Mouse (Mus musculus) CD4-positive, CD25-positive, alpha-beta regulatory T cell, adult 4 months (primary cell): ENCODE results near the gene Vrk1. TPM values are rescaled to one million over a fixed set of nuclear protein-coding genes. Genes with fewer than 3 reads are reported as not detected.

Experiments used
- ATAC-seq: one replicate; pipeline ENCODE4 v1.8.0; 2017
- polyA plus RNA-seq, 2 experiments: library from polyadenylated mRNA; unstranded; fragments of 100-300 nt; shearing (Covaris generic); gene quantifications; one replicate each; pipeline ENCODE4 v1.2.1; 2017

The Vrk1 gene
- polyA plus RNA-seq: 100 to 1,000 TPM; 135 to 144 TPM

GRCm38 (mm10) chr12:106010065-106010915 is at the start of gene Vrk1:
Gene Vrk1, plus strand, starts transcription at chr12:106010228.
- ATAC-seq: peak; percentile 95

- no peak for ATAC-seq
These were observed 49.3 kb upstream of the Vrk1 start for GRCm38 (mm10) chr12:105960592-105961330.

- no peak for ATAC-seq
These were observed 48.4 kb upstream of the Vrk1 start for GRCm38 (mm10) chr12:105961667-105962066.

- peak; percentile 95 for ATAC-seq
These were observed 47.7 kb upstream of the Vrk1 start for GRCm38 (mm10) chr12:105962103-105963011.

- ATAC-seq: peak; percentile 58
These were observed 46.9 kb upstream of the Vrk1 start for GRCm38 (mm10) chr12:105963012-105963572.

- no peak for ATAC-seq
These were observed 43.0 kb upstream of the Vrk1 start for GRCm38 (mm10) chr12:105966887-105967637.

GRCm38 (mm10) chr12:105967806-105968205 is 42.2 kb upstream of the Vrk1 start:
- ATAC-seq: no peak

- no peak for ATAC-seq
These were observed 38.8 kb upstream of the Vrk1 start for GRCm38 (mm10) chr12:105971182-105971581.

- no peak for ATAC-seq
These were observed 37.4 kb upstream of the Vrk1 start for GRCm38 (mm10) chr12:105972673-105973072.

GRCm38 (mm10) chr12:105973691-105974090 is 36.3 kb upstream of the Vrk1 start:
- ATAC-seq: no peak

GRCm38 (mm10) chr12:105974107-105974506 is 35.9 kb upstream of the Vrk1 start:
- ATAC-seq: no peak

- peak; percentile 88 for ATAC-seq
These were observed 28.7 kb upstream of the Vrk1 start for GRCm38 (mm10) chr12:105981121-105981973.

- no peak for ATAC-seq
These were observed 28.1 kb upstream of the Vrk1 start for GRCm38 (mm10) chr12:105981974-105982305.

- no peak for ATAC-seq
These were observed 27.4 kb upstream of the Vrk1 start for GRCm38 (mm10) chr12:105982598-105982997.

GRCm38 (mm10) chr12:105983499-105983898 is 26.5 kb upstream of the Vrk1 start:
- ATAC-seq: no peak

GRCm38 (mm10) chr12:105988434-105988833 is 21.6 kb upstream of the Vrk1 start:
- no peak for ATAC-seq

- ATAC-seq: no peak
These were observed 17.3 kb upstream of the Vrk1 start for GRCm38 (mm10) chr12:105992756-105993155.

- ATAC-seq: no peak
These were observed 16.7 kb upstream of the Vrk1 start for GRCm38 (mm10) chr12:105993356-105993755.

- no peak for ATAC-seq
These were observed 14.1 kb upstream of the Vrk1 start for GRCm38 (mm10) chr12:105995940-105996339.

GRCm38 (mm10) chr12:105997028-105997786 is 12.8 kb upstream of the Vrk1 start:
- no peak for ATAC-seq
